Mouse (Mus musculus): ENCODE data around the gene Dennd1b.

Gene Dennd1b

DNA sequence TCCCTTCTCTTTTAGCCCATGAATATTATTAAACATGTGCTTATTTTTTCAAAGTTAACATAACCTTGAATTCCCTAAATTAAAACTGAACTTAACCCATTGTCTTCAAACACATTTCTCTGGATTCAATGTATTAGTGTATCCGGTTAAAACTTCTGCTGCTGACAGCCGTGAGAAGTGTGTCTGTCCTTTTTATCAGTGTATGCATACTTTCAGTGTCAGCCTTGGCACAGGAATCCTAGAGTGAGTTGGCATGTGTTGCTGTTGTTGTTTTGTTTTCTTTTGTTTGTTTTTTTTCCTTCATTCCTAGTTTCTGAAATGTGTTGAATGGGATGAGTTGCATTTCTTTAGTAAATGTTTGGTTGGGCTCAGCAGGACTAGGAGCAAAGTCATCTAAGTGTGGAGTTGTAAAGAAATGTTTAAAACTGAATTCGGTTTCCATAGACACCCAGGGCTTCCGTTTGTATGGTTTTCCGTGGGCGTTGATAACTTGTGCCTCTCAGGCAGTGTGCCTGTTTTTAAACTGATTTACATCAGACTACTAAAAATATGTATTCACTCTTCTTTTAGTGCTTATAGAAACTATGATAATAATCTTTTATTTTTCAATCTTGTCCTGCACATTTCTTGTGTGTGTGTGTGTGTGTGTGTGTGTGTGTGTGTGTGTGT is 217.4 kb downstream of the Dennd1b start:
- DNase-seq (ENCODE audit: extremely low spot score) = no peak

DNA sequence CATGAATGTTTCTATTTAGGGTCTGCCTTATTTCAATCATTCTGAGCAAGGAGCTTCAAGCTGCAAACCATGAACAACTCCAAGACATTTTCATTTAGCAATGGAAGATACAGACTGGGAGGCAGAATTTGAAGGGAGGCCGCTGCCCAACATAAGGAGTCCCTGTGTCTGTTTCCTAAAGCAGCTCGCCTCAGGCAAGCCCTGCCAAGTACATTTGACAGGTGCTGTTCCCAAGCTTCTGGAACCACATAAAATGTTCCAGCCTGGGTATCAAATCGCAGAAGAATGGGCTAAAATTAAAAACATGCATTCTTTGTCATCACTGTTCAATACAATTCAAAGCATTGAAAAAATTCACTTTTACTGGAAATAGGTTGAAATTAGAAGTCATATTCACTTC is 229.4 kb downstream of the Dennd1b start:
- DNase-seq (ENCODE audit: extremely low spot score) = no peak

- peak; percentile 6 for DNase-seq (ENCODE audit: extremely low spot score)
Measured at GRCm38 (mm10) chr1:139194011-139194410, 230.8 kb downstream of the Dennd1b start.

GRCm38 (mm10) chr1:139194428-139195028 is 231.3 kb downstream of the Dennd1b start:
- peak; percentile 20 for DNase-seq (ENCODE audit: extremely low spot score)

DNA sequence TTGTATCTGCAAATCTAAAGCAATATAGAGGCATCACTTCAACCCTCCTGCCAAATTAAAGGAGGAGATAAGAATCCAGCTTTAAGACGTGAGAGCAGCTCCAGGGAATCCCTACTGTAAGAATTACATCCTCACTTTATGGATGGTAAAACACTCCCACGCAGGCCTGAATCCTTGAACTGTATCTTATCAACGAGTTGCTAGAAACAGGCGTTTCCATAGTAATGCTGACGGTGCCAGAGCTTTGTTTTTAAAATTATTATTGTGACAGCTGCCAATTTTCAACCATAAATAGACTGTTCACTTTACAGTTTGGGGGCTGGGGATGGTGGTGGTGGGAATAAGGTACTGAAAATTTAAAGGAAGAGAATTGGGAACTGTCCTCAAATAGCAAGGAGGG is 239.8 kb downstream of the Dennd1b start:
- DNase-seq (ENCODE audit: extremely low spot score) = no peak

- no peak for DNase-seq (ENCODE audit: extremely low spot score)
Measured at GRCm38 (mm10) chr1:139206259-139206658, 243.0 kb downstream of the Dennd1b start.

DNA sequence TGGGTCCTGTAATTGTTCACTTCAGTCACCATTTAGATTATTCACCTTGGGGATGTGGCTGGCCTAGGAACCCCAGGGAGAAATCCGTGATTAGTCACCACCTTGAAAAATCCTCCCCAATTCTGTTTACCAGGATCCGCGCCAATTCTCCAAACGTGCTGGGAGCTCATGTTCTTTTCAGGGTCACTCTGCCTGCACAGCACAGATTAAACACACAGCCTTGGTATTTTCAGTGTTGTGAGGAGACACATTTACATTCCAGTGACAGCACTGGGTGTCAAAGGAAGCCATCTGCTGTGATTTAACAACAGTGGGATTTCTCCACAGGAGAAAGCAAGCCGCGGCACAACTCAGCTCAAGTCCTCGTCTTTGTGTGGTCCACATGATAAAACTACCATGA is 246.6 kb downstream of the Dennd1b start:
- DNase-seq (ENCODE audit: extremely low spot score) = no peak

DNA sequence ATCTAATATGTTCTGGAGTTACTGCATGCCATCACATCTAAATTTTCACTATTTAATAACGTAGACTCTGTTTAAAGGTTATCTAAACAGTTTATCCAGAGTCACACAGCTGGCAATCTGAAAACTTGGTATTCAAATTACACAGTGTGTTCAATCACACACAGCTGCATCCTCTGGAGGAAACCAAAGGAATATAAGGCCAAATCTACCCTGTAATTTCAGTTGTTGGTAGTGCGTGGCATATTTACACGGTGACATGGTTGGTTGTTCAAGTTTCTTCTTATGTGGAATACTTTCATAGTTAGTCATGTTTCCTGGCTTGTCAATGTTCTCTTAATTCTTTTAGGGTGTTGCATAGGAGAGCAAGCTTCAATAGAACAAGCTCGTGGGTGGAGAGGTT is 247.3 kb downstream of the Dennd1b start:
- no peak for DNase-seq (ENCODE audit: extremely low spot score)

DNA sequence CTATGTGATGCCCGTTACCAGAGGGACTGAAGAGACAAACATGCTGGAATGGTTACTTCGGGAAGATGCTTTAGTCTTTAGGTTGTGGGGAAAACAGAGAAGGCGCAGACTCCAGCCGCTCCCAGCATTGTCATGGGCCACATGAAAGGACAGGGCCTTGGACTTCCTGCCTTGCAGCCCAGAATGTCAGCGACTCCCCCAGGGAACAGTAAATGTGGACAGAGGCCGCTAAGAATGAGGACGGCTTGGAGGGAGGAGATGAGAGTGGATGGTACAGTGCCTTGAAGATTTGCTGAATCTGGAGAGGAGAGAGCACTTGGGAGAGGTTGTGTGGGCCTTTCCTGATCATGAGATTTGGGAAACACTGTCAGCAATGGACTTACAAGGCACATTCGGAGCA is 252.1 kb downstream of the Dennd1b start:
- no peak for DNase-seq (ENCODE audit: extremely low spot score)

DNA sequence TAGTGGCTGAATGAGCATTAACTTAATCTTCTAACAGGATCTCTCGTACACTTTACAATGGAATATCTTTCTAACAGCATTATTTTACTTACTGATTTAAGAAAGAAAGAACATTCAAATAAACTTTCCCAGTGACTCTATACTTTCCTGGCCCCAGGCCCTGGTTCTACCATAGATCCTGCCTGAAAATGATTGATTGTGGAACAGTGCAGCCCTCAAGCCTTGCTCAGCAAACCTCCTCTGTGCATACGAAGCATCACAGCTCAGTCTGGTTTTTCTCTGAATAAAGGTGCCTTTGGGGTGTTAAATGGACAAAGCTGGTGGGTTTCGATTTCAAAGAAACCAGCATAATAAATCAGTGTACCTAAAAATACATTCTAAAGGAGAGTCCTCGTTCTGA is 260.6 kb downstream of the Dennd1b start:
- DNase-seq (ENCODE audit: extremely low spot score) = no peak

DNA sequence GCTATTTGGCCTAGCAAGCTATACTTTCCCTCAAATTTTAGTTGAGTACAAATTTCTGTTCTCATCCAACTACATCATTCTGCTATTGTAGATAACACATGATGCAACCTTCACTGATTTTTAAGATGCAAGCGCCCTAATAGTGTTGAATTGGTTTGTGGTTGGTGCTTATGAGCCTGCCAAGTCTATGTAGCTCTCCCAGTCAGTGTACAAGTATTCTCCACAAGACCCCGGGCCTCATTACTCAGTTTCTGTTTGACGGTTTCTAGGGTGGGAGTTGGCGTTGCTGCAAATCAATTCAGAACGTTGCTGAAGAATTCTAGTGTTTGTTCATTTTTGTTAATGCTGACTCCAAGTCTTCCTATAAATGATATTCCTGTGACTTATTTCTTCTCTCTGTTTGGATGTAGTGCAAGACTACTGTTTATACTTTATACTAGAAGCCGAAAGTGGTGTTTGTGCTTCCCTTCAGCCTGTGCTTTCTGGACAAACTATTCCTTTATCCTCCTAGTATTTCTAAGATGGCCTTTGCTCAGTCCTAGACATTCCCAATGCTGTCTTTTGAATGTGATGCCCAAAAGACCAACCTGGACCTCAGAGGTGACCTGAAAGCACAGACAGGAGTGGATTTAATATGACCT is 261.2 kb downstream of the Dennd1b start:
- no peak for DNase-seq (ENCODE audit: extremely low spot score)
